Mouse (Mus musculus) CH12.LX (cell line): Measurements from ENCODE around the gene Bsn. TPM values are rescaled to one million over a fixed set of nuclear protein-coding genes. Genes with fewer than 3 reads are reported as not detected.

Experiments
- DNase-seq: peaks from one replicate; pipeline ENCODE4 v3.0.0-alpha.2; 2013; ENCODE audit errors: extremely low read depth
- H3K27ac ChIP-seq: 2 replicates; pipeline ENCODE4 v1.5.1; 2012; ENCODE audit warnings: low read depth, mild to moderate bottlenecking, control low read depth, moderate library complexity; ENCODE audit not compliant: insufficient read depth
- H3K27me3 ChIP-seq: replicated peaks from 2 replicates; pipeline ENCODE3; 2012; ENCODE audit warnings: inconsistent platforms
- H3K36me3 ChIP-seq, 2 experiments: replicated peaks in 1 of 2; 2 replicates each; pipeline versions ENCODE3 to v1.6.1; 2012; ENCODE audit warnings: inconsistent platforms in 1 of 2, low read length in 1 of 2, mild to moderate bottlenecking in 1 of 2, mixed read lengths in 1 of 2, moderate library complexity in 1 of 2; ENCODE audit not compliant: control insufficient read depth in 1 of 2, insufficient read depth in 1 of 2
- H3K4me1 ChIP-seq, 2 experiments: 2 replicates each; pipeline ENCODE4 v1.6.1; 2012; ENCODE audit warnings: inconsistent platforms in 1 of 2, moderate library complexity in 1 of 2; ENCODE audit not compliant: insufficient read depth in 2 of 2, control insufficient read depth in 1 of 2
- H3K4me2 ChIP-seq: 2 replicates; pipeline ENCODE4 v1.6.1; 2012; ENCODE audit warnings: low read depth, mild to moderate bottlenecking, control low read depth; ENCODE audit not compliant: poor library complexity, insufficient read depth, severe bottlenecking
- H3K4me3 ChIP-seq, 3 experiments: fragments of 150-350 bp in 1 of 3; sonication (generic) in 1 of 3; replicated peaks in 1 of 3; 2 replicates each; pipeline versions ENCODE3 to v1.5.1; 2011 to 2012; ENCODE audit warnings: low read depth in 2 of 3, low read length in 2 of 3, mild to moderate bottlenecking in 2 of 3, moderate library complexity in 2 of 3, control low read depth in 1 of 3, improper control_type of control experiment in 1 of 3, inconsistent platforms in 1 of 3, mixed read lengths in 1 of 3; ENCODE audit not compliant: poor library complexity in 1 of 3
- H3K79me2 ChIP-seq: replicated peaks from 2 replicates; pipeline ENCODE4 v1.6.1; 2012; ENCODE audit warnings: mild to moderate bottlenecking, moderate library complexity; ENCODE audit not compliant: control insufficient read depth, poor library complexity, insufficient read depth, severe bottlenecking; ENCODE audit errors: extremely low read depth
- H3K9ac ChIP-seq: 2 replicates; pipeline ENCODE4 v1.6.1; 2012; ENCODE audit warnings: low read depth, mild to moderate bottlenecking, control low read depth, moderate library complexity; ENCODE audit not compliant: insufficient read depth
- H3K9me3 ChIP-seq: replicated peaks from 2 replicates; pipeline ENCODE3; 2012; ENCODE audit warnings: low read length, inconsistent platforms, mixed read lengths
- ELF1 ChIP-seq: IDR thresholded peaks from 2 replicates; pipeline ENCODE4 v1.6.1; 2014; ENCODE audit warnings: low read depth, mild to moderate bottlenecking, inconsistent platforms, low read length, improper control_type of control experiment
- ETS1 ChIP-seq: conservative IDR thresholded peaks from 2 replicates; pipeline ENCODE4 v1.6.1; 2012; ENCODE audit warnings: low read depth, mild to moderate bottlenecking, inconsistent platforms, low read length, improper control_type of control experiment, moderate library complexity
- JUN ChIP-seq: IDR thresholded peaks from 2 replicates; pipeline ENCODE4 v1.6.1; 2011; ENCODE audit warnings: low read depth, mild to moderate bottlenecking, low read length, improper control_type of control experiment, moderate library complexity; ENCODE audit not compliant: insufficient read depth
- KAT2A ChIP-seq: IDR thresholded peaks from 2 replicates; pipeline ENCODE4 v1.6.1; 2012; ENCODE audit warnings: low read length, improper control_type of control experiment, inconsistent platforms; ENCODE audit not compliant: insufficient replicate concordance
- MAFK ChIP-seq: IDR thresholded peaks from 2 replicates; pipeline ENCODE4 v1.6.1; 2011; ENCODE audit warnings: low read length, improper control_type of control experiment; ENCODE audit not compliant: insufficient replicate concordance
- MAZ ChIP-seq: IDR thresholded peaks from 2 replicates; pipeline ENCODE4 v1.6.1; 2012; ENCODE audit warnings: low read depth, mild to moderate bottlenecking, inconsistent platforms, low read length, improper control_type of control experiment, moderate library complexity
- NRF1 ChIP-seq: IDR thresholded peaks from 2 replicates; pipeline ENCODE4 v1.6.1; 2014; ENCODE audit warnings: low read depth, mild to moderate bottlenecking, inconsistent platforms, low read length, improper control_type of control experiment, moderate library complexity
- POLR2A ChIP-seq: IDR thresholded peaks from 2 replicates; pipeline ENCODE4 v1.6.1; 2011; ENCODE audit warnings: low read depth, mild to moderate bottlenecking, improper control_type of control experiment, low read length
- RCOR1 ChIP-seq: conservative IDR thresholded peaks from 2 replicates; pipeline ENCODE4 v1.6.1; 2012; ENCODE audit warnings: low read depth, mild to moderate bottlenecking, inconsistent platforms, low read length, improper control_type of control experiment
- SIN3A ChIP-seq: IDR thresholded peaks from 2 replicates; pipeline ENCODE4 v1.6.1; 2012; ENCODE audit warnings: low read length, improper control_type of control experiment, inconsistent platforms
- SMC3 ChIP-seq: IDR thresholded peaks from 2 replicates; pipeline ENCODE4 v1.6.1; 2011; ENCODE audit warnings: low read depth, low read length, improper control_type of control experiment
- TCF12 ChIP-seq: IDR thresholded peaks from 2 replicates; pipeline ENCODE4 v1.6.1; 2014; ENCODE audit warnings: low read depth, mild to moderate bottlenecking, inconsistent platforms, low read length, improper control_type of control experiment
- UBTF ChIP-seq: IDR thresholded peaks from 2 replicates; pipeline ENCODE4 v1.6.1; 2012; ENCODE audit warnings: low read depth, mild to moderate bottlenecking, inconsistent platforms, low read length, improper control_type of control experiment, moderate library complexity
- ZC3H11A ChIP-seq: IDR thresholded peaks from 2 replicates; pipeline ENCODE4 v1.6.1; 2012; ENCODE audit warnings: low read depth, mild to moderate bottlenecking, inconsistent platforms, low read length, improper control_type of control experiment
- ZKSCAN1 ChIP-seq: IDR thresholded peaks from 2 replicates; pipeline ENCODE4 v1.6.1; 2012; ENCODE audit warnings: low read depth, inconsistent platforms, low read length, improper control_type of control experiment, borderline replicate concordance
- ZMIZ1 ChIP-seq: IDR thresholded peaks from 2 replicates; pipeline ENCODE4 v1.6.1; 2012; ENCODE audit warnings: low read depth, mild to moderate bottlenecking, inconsistent platforms, low read length, improper control_type of control experiment
- ZNF384 ChIP-seq: IDR thresholded peaks from 2 replicates; pipeline ENCODE4 v1.6.1; 2012; ENCODE audit warnings: low read depth, low read length, improper control_type of control experiment, inconsistent platforms
- dilution Hi-C: fragments of 300-500 bp; cut with MboI; formaldehyde crosslinking; loops from 2 replicates; pipeline ENCODE4 v1.14.3; 2020; ENCODE audit warnings: low sequenced_read_pairs; ENCODE audit not compliant: extremely low pct_unique_long_range_greater_than_20kb, extremely low pct_ligation_motif_present
- in situ Hi-C: fragments of 300-500 bp; cut with MboI; formaldehyde crosslinking; loops from 3 replicates; pipeline ENCODE4 v1.14.3; 2019; ENCODE audit warnings: low sequenced_read_pairs, low pct_ligation_motif_present, low pct_unique_long_range_greater_than_20kb, mixed read lengths
- polyA plus RNA-seq: library from polyadenylated mRNA; unstranded; fragments of >175 nt; gene quantifications from 2 replicates; pipeline ENCODE4 v1.2.1, GENCODE M21; 2012; ENCODE audit warnings: low read depth; ENCODE audit not compliant: insufficient read length
- total RNA-seq, 2 experiments: library from RNA; depleted of rRNA; stranded (reverse); fragments of 300-350 nt in 1 of 2; fragments of >200 nt in 1 of 2; gene quantifications; 2 replicates each; pipeline ENCODE4 v1.2.3; 2012 to 2014

Gene Bsn
- total and polyA plus RNA-seq, 3 experiments: 3.6 to 7.8 (median 4.4) TPM

- peaks cover 15% of the 10 kb centered on the region for H3K27me3 ChIP-seq
- no peaks in the 10 kb centered on the region for H3K36me3 ChIP-seq
- dilution Hi-C loops: no loop called here
- no peak for TF ChIP-seq UBTF
- TF ChIP-seq ZNF384: peak; percentile 57
- TF ChIP-seq, all 38 proteins: peak for 1
- Histone ChIP-seq H3K27ac (no peak overlapping the region), H3K4me1 (peaks cover 7 to 17% of the 10 kb centered on the region in 2 experiments), H3K4me2 (no peak overlapping the region), H3K9me3 (no peaks in the 10 kb centered on the region), H3K4me3 (no peak overlapping the region), H3K9ac (no peak overlapping the region), H3K79me2 (no peaks in the 10 kb centered on the region)
- no peak for DNase-seq
- in situ Hi-C loops: no loop called here
These were observed 57.8 kb downstream of the Bsn start for GRCm38 (mm10) chr9:108132373-108132772.

DNA sequence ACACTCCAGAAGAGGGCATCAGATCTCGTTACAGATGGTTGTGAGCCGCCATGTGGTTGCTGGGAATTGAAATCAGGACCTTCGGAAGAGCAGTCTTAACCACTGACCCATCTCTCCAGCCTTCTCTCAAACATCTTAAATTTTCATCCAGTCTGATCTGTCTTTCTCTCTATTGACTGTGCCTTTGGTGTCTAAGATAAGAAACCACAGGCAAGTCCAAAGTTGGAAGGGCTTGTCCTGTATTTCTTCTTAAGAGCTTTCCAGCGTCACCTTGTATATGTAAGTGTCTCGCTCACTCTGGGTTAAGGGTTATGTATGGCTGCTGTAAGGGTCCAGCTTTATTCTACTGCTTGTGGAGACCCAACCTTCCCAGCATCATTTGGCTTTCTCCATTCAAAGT is 58.7 kb downstream of the Bsn start:
- DNase-seq: no peak
- Histone ChIP-seq H3K4me2 (no peak overlapping the region), H3K27me3 (peaks cover 11% of the 10 kb centered on the region)
- TF ChIP-seq ETS1: no peak
- no peak for TF ChIP-seq MAFK
- no peak for TF ChIP-seq TCF12
- TF ChIP-seq KAT2A: no peak
- no peak for TF ChIP-seq NRF1
- no peak for TF ChIP-seq SMC3
- no peak for TF ChIP-seq UBTF
- no peak for TF ChIP-seq POLR2A
- TF ChIP-seq, all 38 proteins: peak for 0
- Histone ChIP-seq H3K4me1 (peaks cover 11 to 26% of the 10 kb centered on the region in 2 experiments), H3K36me3 (no peaks in the 10 kb centered on the region), H3K27ac (no peak overlapping the region), H3K79me2 (no peaks in the 10 kb centered on the region), H3K4me3 (no peak overlapping the region), H3K9me3 (no peaks in the 10 kb centered on the region), H3K9ac (no peak overlapping the region)
- in situ Hi-C loops: no loop called here
- dilution Hi-C loops: no loop called here

DNA sequence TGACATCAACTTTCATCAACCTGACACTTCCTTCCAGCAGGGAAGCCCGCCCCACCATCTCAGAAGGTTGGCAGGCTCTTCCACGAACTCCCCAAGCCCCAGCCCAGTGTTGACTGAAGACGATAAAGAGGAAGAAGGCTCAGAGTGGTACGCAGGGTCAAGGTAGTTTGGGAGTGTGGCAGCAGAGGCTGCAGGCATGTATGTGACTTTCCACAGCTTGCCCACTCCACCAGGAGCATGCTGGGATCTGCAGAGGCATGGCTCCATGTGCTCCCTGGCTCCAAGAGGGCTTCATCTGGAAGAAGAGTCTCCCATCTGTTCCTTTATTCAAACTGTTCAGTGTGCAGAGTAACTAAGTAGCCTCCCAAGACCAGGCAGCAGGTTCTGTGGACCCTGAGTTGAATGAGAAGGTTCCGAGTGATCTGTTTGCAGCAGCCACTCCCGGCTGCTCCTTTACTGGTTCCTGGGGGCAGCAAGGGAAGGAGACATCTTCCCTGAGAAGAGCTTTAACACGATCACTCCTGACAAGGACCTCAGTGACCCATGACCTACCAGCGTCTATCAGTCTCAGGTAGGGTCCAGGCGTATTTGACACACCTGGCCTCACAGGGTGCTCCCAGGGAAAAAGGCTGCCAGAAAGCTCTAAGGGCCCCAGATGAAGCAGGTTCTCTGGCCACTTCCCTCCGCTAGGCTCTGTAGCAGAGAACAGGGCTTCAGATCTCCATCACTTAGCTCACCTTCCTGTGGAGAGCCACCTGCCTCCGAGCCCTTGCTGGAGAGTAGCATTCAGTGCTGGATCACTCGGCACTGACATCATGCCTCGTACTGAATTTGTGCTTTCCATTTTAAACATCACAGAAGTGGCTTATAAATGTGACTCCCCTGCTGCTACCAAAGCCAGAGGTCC is 60.9 kb downstream of the Bsn start:
- no peak for DNase-seq
- Histone ChIP-seq H3K27me3 (peaks cover 8% of the 10 kb centered on the region), H3K4me2 (no peak overlapping the region), H3K9me3 (no peaks in the 10 kb centered on the region), H3K4me1 (peaks cover 26 to 48% of the 10 kb centered on the region in 2 experiments), H3K79me2 (no peaks in the 10 kb centered on the region), H3K36me3 (no peaks in the 10 kb centered on the region), H3K4me3 (no peak overlapping the region), H3K9ac (no peak overlapping the region), H3K27ac (no peak overlapping the region)
- dilution Hi-C loops (no loop called here), in situ Hi-C loops (no loop called here)
- TF ChIP-seq RCOR1: no peak
- TF ChIP-seq ELF1: no peak
- no peak for TF ChIP-seq ZKSCAN1
- no peak for TF ChIP-seq SIN3A
- no peak for TF ChIP-seq ZMIZ1
- no peak for TF ChIP-seq MAZ
- TF ChIP-seq ZC3H11A: no peak
- TF ChIP-seq JUN: no peak
